Mouse (Mus musculus) ES-E14 (cell line): ENCODE measurements around the gene Phf21b. TPM values are rescaled to one million over a fixed set of nuclear protein-coding genes. Genes with fewer than 3 reads are reported as not detected.

ENCODE experiments used
- DNase-seq: peaks from one replicate; pipeline ENCODE4 v3.0.0-alpha.2; 2013; ENCODE audit warnings: low read depth, low spot score
- H3K27ac ChIP-seq: 2 replicates; pipeline ENCODE4 v1.5.1; 2012; ENCODE audit warnings: low read depth, mild to moderate bottlenecking, low read length, moderate library complexity, mixed read lengths; ENCODE audit not compliant: poor library complexity, insufficient read depth, severe bottlenecking
- H3K36me3 ChIP-seq: 2 replicates; pipeline ENCODE4 v1.6.1; 2012; ENCODE audit warnings: mild to moderate bottlenecking, low read length, moderate library complexity, mixed read lengths; ENCODE audit not compliant: control insufficient read depth, poor library complexity, insufficient read depth, severe bottlenecking
- H3K4me1 ChIP-seq, 2 experiments: fragments of 150-350 bp in 1 of 2; sonication (generic) in 1 of 2; 2 replicates each; pipeline ENCODE4 v1.6.1; 2012; ENCODE audit warnings: low read length in 2 of 2, mild to moderate bottlenecking in 1 of 2, mixed read lengths in 1 of 2; ENCODE audit not compliant: control insufficient read depth in 2 of 2, insufficient read depth in 2 of 2, poor library complexity in 1 of 2
- H3K4me3 ChIP-seq, 2 experiments: fragments of 150-350 bp in 1 of 2; sonication (generic) in 1 of 2; 2 replicates each; pipeline ENCODE4 v1.5.1; 2012; ENCODE audit warnings: low read length in 2 of 2, low read depth in 1 of 2, mild to moderate bottlenecking in 1 of 2, mixed read lengths in 1 of 2; ENCODE audit not compliant: insufficient read depth in 1 of 2, poor library complexity in 1 of 2, severe bottlenecking in 1 of 2
- H3K9ac ChIP-seq: 2 replicates; pipeline ENCODE4 v1.6.1; 2012; ENCODE audit warnings: low read depth, mild to moderate bottlenecking, low read length, mixed read lengths; ENCODE audit not compliant: poor library complexity, insufficient read depth, severe bottlenecking
- H3K9me3 ChIP-seq: fragments of 150-350 bp; sonication (generic); 2 replicates; pipeline ENCODE4 v1.6.1; 2012; ENCODE audit warnings: low read depth, mild to moderate bottlenecking, low read length; ENCODE audit not compliant: control insufficient read depth, insufficient read depth
- CHD2 ChIP-seq: IDR thresholded peaks from 2 replicates; pipeline ENCODE4 v1.6.1; 2014; ENCODE audit warnings: mild to moderate bottlenecking, low read depth, low read length, inconsistent platforms
- HCFC1 ChIP-seq: IDR thresholded peaks from 2 replicates; pipeline ENCODE4 v1.6.1; 2012; ENCODE audit warnings: low read length, inconsistent platforms, borderline replicate concordance; ENCODE audit not compliant: insufficient read depth
- MAFK ChIP-seq: IDR thresholded peaks from 2 replicates; pipeline ENCODE4 v1.6.1; 2014; ENCODE audit warnings: mild to moderate bottlenecking, low read depth, low read length, inconsistent platforms; ENCODE audit not compliant: insufficient read depth
- ZC3H11A ChIP-seq: IDR thresholded peaks from 2 replicates; pipeline ENCODE4 v1.6.1; 2012; ENCODE audit warnings: low read depth, mild to moderate bottlenecking, inconsistent platforms, low read length, borderline replicate concordance
- ZNF384 ChIP-seq: IDR thresholded peaks from 2 replicates; pipeline ENCODE4 v1.6.1; 2012; ENCODE audit warnings: low read depth, low read length, inconsistent platforms
- in situ Hi-C, 2 experiments: fragments of 600-800 bp; cut with MboI; formaldehyde crosslinking; loops; one replicate each; pipeline ENCODE4 v1.15.1; 2025; ENCODE audit warnings: low sequenced_read_pairs in 2 of 2, inconsistent platforms in 1 of 2; ENCODE audit not compliant: unreplicated experiment in 2 of 2
- total RNA-seq: library from RNA; depleted of rRNA; stranded (reverse); fragments of 300-350 nt; gene quantifications from 2 replicates; pipeline ENCODE4 v1.2.3, GENCODE M21; 2012

Phf21b gene
- total RNA-seq, 1 experiment: 7.5 TPM

GRCm38 (mm10) chr15:84850321-84850720 lies 5.5 kb downstream of the Phf21b start:
- in situ Hi-C loops: no loop called here
- Histone ChIP-seq H3K9me3 (no peaks in the 10 kb centered on the region), H3K27ac (no peak overlapping the region), H3K36me3 (no peaks in the 10 kb centered on the region), H3K4me1 (peaks cover 0 to 8% of the 10 kb centered on the region in 2 experiments; a peak in 2 of 4 replicates), H3K4me3 (no peak overlapping the region), H3K9ac (no peak overlapping the region)
- DNase-seq: no peak
- TF ChIP-seq ZNF384 (no peak), ZC3H11A (no peak), CHD2 (no peak)

GRCm38 (mm10) chr15:84846216-84846615 lies 9.6 kb downstream of the Phf21b start:
- no peak overlapping the region for H3K9ac ChIP-seq
- TF ChIP-seq ZC3H11A: no peak
- no peak for TF ChIP-seq MAFK
- no peak for TF ChIP-seq ZNF384
- no peak for TF ChIP-seq HCFC1
- no peak for TF ChIP-seq CHD2
- in situ Hi-C loops: no loop called here

GRCm38 (mm10) chr15:84844831-84845230 lies 11.0 kb downstream of the Phf21b start:
- peaks cover 0 to 2% of the 10 kb centered on the region in 2 experiments; a peak in 1 of 4 replicates for H3K4me1 ChIP-seq

More at GRCm38 (mm10) chr15:84846216-84846615, 9.6 kb downstream of the Phf21b start:
- H3K4me1 ChIP-seq: peaks cover 0 to 2% of the 10 kb centered on the region in 2 experiments; a peak in 1 of 4 replicates
- no peak overlapping the region for H3K27ac ChIP-seq
- no peak overlapping the region for H3K4me3 ChIP-seq
- H3K36me3 ChIP-seq: no peaks in the 10 kb centered on the region
- no peaks in the 10 kb centered on the region for H3K9me3 ChIP-seq
- no peak for DNase-seq

GRCm38 (mm10) chr15:84843034-84843433 lies 12.8 kb downstream of the Phf21b start:
- H3K9ac ChIP-seq: no peak overlapping the region
- TF ChIP-seq ZC3H11A (no peak), HCFC1 (no peak), ZNF384 (no peak), CHD2 (no peak), MAFK (no peak)
- no peak overlapping the region for H3K27ac ChIP-seq
- no peaks in the 10 kb centered on the region for H3K36me3 ChIP-seq
- in situ Hi-C loops: no loop called here
- DNase-seq: no peak
- H3K4me1 ChIP-seq: peaks cover 0 to 2% of the 10 kb centered on the region in 2 experiments; a peak in 1 of 4 replicates
- no peak overlapping the region for H3K4me3 ChIP-seq
- H3K9me3 ChIP-seq: no peaks in the 10 kb centered on the region

More at GRCm38 (mm10) chr15:84844831-84845230, 11.0 kb downstream of the Phf21b start:
- no peak overlapping the region for H3K9ac ChIP-seq
- TF ChIP-seq HCFC1: no peak
- TF ChIP-seq MAFK: no peak
- H3K9me3 ChIP-seq: no peaks in the 10 kb centered on the region
- no peak for DNase-seq
- H3K36me3 ChIP-seq: no peaks in the 10 kb centered on the region
- in situ Hi-C loops: no loop called here
- no peak overlapping the region for H3K27ac ChIP-seq
- H3K4me3 ChIP-seq: no peak overlapping the region
